Mouse (Mus musculus) left cerebral cortex, adult 2 months (tissue): ENCODE results near the gene Hecw1. TPM values are rescaled to one million over a fixed set of nuclear protein-coding genes. Genes with fewer than 3 reads are reported as not detected.

ENCODE experiments used
- DNase-seq, 2 experiments: peaks; one replicate each; pipeline ENCODE4 v3.0.0; 2021 to 2022; ENCODE audit warnings: low spot score in 2 of 2, mixed read lengths in 1 of 2; ENCODE audit errors: extremely low spot score in 1 of 2
- H3K27ac ChIP-seq: fragments of 200-600 bp; 2 replicates; pipeline ENCODE4 v1.8.1; 2022
- H3K4me3 ChIP-seq: fragments of 200-600 bp; 2 replicates; pipeline ENCODE4 v1.8.1; 2022
- CTCF ChIP-seq: fragments of 200-600 bp; IDR thresholded peaks from 2 replicates; pipeline ENCODE4 v1.8.1; 2022; ENCODE audit warnings: antibody characterized with exemption, mild to moderate bottlenecking, moderate library complexity
- intact Hi-C: fragments of 180-260 bp; cut with DNase I; formaldehyde crosslinking; loops from one replicate; pipeline ENCODE4 v1.15.1; 2025
- total RNA-seq, 2 experiments: library from RNA; stranded (reverse); gene quantifications; 2 replicates each; pipeline ENCODE4 v1.2.3; 2021

Hecw1 gene
- total RNA-seq, 2 experiments from 2014 or later = 140 to 146 TPM

DNA sequence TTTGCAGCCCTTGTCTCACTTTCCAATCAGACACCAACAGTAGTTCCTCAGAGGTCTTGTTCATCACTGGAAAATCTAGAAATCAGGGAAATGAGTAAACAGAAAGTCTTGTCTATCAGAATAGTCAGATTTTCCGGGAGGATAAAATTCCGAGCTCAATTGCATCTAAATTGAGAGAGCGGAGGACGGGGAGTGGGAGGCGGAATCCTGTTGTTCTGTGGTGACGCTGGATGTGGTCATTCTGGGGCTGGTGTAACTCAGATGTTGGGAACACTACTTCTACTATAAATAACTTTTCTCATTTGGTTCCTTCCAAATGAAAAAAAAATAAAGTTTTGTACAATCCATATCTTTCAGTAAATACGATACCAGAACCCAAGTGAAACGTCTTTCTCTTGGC lies 24.2 kb downstream of the Hecw1 start:
- no peak overlapping the region; the same call in 1 of the 2 replicates for H3K27ac ChIP-seq
- no peak for DNase-seq
- H3K4me3 ChIP-seq = no peak overlapping the region
- no peak for TF ChIP-seq CTCF
- intact Hi-C loops = no loop called here

DNA sequence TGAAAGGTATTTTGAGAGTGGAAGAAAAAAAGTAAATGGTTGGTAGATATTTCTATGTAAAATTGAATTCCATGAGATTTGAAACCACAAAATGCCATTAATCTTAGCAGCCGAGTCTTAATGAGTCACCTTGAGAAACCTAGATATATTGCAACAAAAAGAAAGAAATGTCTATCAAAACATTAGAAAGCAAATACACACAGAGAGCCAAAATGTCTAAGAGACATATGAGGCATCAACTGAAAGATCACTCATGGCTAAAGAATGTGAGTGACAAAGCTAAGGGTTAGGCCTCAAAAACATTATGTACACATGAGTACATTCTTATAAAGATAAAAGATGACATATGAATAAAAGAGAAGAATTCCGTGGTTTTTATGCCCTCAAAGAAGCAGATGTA lies 26.1 kb downstream of the Hecw1 start:
- intact Hi-C loops = no loop called here
- H3K4me3 ChIP-seq = no peak overlapping the region
- no peak overlapping the region for H3K27ac ChIP-seq

DNA sequence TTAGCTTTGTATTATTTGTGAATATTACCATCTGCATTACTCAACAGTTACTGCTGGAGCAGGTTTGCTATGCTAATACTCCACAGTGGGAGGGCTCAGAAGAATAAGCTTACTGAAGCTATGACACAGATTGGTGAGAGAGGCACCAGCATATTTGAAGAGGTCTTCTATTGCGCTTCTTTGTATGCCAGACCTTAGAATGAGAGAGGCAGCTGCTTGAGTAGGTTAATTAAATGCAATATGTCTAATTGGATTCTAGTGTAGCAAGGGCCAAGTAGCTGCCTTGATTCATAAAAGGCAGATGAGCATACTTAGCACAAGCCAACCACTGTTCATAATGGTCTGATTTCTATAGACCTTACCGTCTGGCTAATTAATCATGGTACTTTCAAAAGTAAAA lies 35.2 kb downstream of the Hecw1 start:
- Histone ChIP-seq H3K4me3 (no peak overlapping the region), H3K27ac (no peak overlapping the region)
- intact Hi-C loops = no loop called here
- TF ChIP-seq CTCF = no peak
- DNase-seq = no peak

More for the DNA sequence above, 26.1 kb downstream of the Hecw1 start:
- DNase-seq = no peak
- no peak for TF ChIP-seq CTCF

DNA sequence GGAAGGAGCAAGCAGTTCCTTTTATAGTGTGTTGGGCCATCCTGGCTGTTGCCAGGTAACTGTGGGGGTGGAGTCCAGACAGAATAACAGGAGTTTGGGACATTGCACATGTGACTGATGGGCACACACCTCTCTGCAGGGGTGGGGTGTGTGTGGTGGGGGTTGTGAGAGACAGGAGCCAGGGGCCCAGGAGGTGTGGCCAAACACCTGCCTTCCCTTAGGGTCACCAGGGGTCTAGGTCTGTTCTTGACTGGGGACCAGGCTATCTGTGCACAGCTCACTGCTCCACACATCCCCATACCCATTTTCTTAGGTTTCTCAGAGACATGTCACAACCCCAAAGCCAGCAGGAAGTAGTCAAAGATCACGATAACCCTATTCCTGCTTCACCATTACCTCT lies 51.9 kb downstream of the Hecw1 start:
- no peak for DNase-seq

DNA sequence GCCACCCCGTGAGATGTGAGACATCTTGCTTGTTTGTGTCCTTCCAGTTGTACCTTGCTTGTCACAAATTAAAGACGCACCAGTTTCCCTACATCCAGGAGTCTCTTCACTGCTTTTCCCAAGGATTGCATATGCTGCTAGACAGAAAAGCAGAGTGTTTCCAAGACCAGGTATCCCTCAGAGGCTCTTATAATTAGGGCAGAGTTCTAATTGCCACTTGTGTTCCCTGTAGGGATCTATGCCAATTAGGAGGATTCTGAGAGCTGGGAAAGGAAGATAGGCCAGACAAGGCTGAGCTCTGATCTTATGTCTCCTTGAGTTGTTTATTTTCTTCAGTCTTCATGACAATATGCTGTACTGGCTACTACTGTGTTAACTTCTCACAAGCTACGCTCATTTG lies 55.5 kb downstream of the Hecw1 start:
- Histone ChIP-seq H3K4me3 (no peak overlapping the region), H3K27ac (no peak overlapping the region)
- TF ChIP-seq CTCF = no peak
- DNase-seq = no peak
- intact Hi-C loops = no loop called here

More for the DNA sequence above, 51.9 kb downstream of the Hecw1 start:
- Histone ChIP-seq H3K4me3 (no peak overlapping the region), H3K27ac (no peak overlapping the region)
- intact Hi-C loops = no loop called here
- TF ChIP-seq CTCF = no peak

DNA sequence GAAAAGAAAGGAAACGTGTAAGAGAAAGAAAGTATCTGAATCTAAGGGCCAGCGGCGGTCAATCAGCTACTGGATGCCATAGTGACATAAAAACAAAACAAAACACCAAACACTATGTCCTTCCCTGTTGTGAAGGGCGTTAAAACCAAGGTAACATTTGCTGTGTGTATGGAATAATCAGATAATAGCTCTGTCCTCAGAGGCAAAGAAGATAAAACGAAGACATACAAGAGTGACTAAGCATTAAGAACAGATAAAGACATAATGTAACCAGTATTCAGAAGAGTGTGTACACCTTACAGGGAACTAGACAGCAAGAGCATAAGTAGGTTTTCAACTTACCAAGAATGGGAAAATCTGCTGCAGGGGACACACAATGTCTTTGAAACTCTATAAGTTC lies 62.0 kb downstream of the Hecw1 start:
- DNase-seq = no peak
- TF ChIP-seq CTCF = no peak
- Histone ChIP-seq H3K27ac (no peak overlapping the region), H3K4me3 (no peak overlapping the region)
- intact Hi-C loops = no loop called here

DNA sequence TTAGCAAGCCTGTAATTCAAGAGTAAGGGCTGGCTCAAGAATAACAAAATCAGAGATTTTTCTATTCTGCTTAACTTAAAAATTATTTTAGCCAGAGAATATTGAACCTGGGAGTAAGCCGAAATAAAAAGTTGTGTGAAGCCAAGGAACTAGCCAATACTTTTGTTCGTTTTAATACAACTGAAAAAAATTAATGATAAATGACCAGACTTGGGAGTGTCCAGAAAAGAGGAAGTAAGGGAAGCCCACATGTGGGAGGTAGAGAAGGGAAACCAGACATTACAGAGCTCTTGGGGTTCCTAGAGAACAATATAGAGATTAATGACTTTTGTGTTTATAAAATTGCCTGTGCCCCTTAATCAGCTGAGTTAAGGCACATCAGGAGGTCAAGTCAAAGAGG lies 66.0 kb downstream of the Hecw1 start:
- no peak for DNase-seq
- intact Hi-C loops = no loop called here
- Histone ChIP-seq H3K27ac (no peak overlapping the region), H3K4me3 (no peak overlapping the region)
- no peak for TF ChIP-seq CTCF

DNA sequence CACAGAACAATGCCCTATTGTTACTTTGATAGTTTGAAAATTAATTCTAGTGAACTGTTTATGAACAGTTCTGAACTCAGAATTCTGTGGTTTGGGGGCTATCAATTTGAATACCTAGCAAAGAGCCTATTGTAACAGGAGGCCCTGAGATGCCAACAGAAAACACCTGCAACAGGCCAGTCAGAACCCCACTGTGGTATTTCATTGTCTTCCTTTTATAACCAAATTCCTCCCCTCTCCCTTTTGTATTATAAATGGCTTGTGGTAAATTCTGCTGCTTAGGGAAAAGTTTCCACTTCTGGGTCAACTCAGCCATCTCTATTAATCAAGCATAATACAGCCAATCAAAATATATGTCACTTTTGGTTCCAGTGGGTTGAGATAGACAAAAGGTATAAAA lies 83.5 kb downstream of the Hecw1 start:
- no peak overlapping the region for H3K27ac ChIP-seq
- no peak for DNase-seq
- TF ChIP-seq CTCF = no peak
- intact Hi-C loops = no loop called here
- H3K4me3 ChIP-seq = no peak overlapping the region

DNA sequence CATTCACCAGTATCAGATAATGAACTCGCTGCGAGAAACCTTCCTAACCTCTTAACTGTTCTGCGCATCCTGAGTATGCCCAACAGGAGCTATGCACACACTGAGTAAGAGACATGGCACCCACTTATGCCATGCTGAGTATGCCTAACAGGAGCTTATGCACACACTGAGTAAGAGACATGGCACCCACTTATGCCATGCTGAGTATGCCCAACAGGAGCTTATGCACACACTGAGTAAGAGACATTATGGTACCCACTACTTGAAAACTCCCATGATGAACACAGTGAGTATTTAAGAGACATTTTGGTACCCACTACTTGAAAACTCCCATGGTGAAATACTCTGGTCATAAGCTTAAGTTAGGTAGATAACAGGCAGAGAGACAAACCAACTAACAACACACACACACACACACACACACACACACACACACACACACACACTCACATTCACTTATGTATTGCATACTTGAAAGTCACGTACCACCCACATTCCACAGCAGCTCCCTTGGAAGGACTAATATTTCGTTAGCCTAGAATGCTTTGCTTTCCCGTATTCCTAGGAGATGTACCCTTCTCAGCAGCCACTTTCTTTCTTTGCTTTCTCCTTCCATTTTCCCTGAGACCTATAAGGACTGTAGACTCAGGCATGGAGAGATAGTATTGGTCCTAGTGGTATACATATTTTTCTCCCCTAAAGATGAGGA lies 94.0 kb downstream of the Hecw1 start:
- intact Hi-C loops = loop anchor here (5.0 kb wide), 1 partner anchor 93 kb away; the partner anchor contains the start of gene Hecw1
- DNase-seq = no peak
- Histone ChIP-seq H3K4me3 (no peak overlapping the region), H3K27ac (no peak overlapping the region)
- TF ChIP-seq CTCF = no peak

DNA sequence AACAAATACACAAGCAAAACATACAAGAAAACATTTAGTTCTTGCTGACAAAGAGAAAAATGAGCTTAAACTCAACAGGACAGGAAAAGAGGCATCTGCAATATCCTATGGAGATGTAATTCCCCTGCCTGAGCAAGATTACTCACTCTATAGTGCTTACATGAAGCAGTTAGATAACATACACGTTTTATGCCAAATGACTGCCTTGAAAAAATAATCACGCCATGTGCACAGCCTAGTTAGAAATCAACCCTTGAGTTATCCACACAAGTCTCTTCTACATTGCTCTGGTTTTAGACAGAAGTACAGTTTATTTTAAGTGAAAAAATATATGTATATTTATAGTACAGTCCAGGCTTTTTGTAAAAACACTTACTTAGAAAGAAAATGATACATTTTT lies 98.2 kb downstream of the Hecw1 start:
- intact Hi-C loops = loop anchor here (5.0 kb wide), 1 partner anchor 97 kb away; the partner anchor contains the start of gene Hecw1
- no peak for DNase-seq
- Histone ChIP-seq H3K4me3 (no peak overlapping the region), H3K27ac (peak overlapping the region; percentile 70)
- no peak for TF ChIP-seq CTCF

DNA sequence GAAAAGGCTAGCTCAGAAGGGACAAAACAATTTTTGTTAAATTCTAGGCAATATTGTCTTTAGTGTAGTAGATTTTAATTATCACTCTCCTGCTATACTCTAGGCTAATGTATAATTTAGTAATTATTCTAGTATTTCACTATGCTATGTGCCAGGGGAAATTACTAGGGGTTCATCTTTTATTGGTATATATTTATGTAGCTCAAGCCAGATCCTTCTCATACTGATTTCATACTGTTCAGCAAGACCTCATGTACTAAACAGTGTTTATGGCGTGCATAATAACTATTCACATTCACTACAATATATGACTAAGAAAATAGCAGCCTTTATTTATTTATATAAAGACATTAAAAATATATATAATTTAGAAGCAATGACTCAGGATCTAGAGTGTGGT lies 109.6 kb downstream of the Hecw1 start:
- intact Hi-C loops = no loop called here
- no peak overlapping the region for H3K27ac ChIP-seq
- no peak for TF ChIP-seq CTCF
- no peak overlapping the region for H3K4me3 ChIP-seq
- no peak for DNase-seq

DNA sequence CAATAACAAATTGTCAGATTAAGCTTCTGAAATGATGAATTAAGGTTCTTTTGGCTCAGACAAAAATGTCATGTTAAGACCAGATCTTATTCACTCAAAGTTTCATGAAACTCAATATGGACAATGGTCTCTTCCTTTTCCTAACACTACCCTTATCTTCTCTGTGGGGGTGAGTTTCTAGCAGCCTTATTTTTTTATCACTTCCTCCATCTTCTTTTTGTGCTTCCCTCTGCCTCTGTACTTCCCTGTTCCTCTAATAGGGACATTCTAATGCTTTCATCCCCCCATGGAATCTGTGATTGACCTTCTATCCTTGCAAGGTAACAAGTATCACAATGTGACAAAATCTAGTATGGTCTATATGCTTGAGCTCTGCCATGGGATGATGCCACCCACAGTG lies 148.6 kb downstream of the Hecw1 start:
- TF ChIP-seq CTCF = no peak
- no peak for DNase-seq
- H3K27ac ChIP-seq = no peak overlapping the region
- intact Hi-C loops = no loop called here
- H3K4me3 ChIP-seq = no peak overlapping the region

DNA sequence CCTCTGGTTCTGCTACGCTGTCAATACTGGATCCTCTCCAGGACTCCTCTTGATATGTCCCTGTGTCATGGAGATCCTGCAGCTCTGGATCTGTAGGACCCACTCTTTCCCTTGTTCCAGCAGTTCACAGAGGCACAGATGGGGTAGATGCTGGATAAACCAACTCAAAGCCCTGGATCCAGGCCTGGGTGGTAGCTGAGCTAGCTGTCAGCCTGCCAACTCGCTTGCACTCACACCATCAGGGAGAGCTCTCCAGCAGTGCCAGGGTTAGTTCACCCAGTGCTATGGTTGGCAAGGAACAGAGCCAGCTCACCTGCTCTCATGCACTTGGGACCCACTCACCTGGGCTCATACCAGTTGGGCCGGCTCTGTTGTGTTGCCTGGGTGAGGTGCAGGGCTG lies 157.5 kb downstream of the Hecw1 start:
- no peak for DNase-seq
- no peak for TF ChIP-seq CTCF
- intact Hi-C loops = no loop called here
- no peak overlapping the region for H3K4me3 ChIP-seq
- H3K27ac ChIP-seq = no peak overlapping the region
